Mouse (Mus musculus) stomach, embryonic 16.5 days (tissue): ENCODE results near the gene Apold1. TPM values are rescaled to one million over a fixed set of nuclear protein-coding genes. Genes with fewer than 3 reads are reported as not detected.
A peak's percentile ranks its signal among the peaks of the same experiment; 100 is the strongest.

Experiments used
- ATAC-seq: fragments of 200-750 bp; cut with Nextera tagmentation; 2 replicates; pipeline ENCODE4 v1.8.0; 2017; ENCODE audit warnings: moderate number of reproducible peaks, moderate TSS enrichment; ENCODE audit not compliant: insufficient read depth, low FRiP score
- H3K27ac ChIP-seq: fragments of 300-500 bp; sonication (generic); 2 replicates; pipeline ENCODE4 v1.5.1; 2014; ENCODE audit warnings: low read length
- H3K27me3 ChIP-seq: fragments of 300-500 bp; sonication (generic); 2 replicates; pipeline ENCODE4 v1.6.1; 2014; ENCODE audit warnings: low read length, control low read depth, mixed read lengths; ENCODE audit not compliant: control insufficient read depth, insufficient read depth
- H3K36me3 ChIP-seq: fragments of 300-500 bp; sonication (generic); 2 replicates; pipeline ENCODE4 v1.6.1; 2014; ENCODE audit warnings: low read length; ENCODE audit not compliant: control insufficient read depth, insufficient read depth
- H3K4me1 ChIP-seq: fragments of 300-500 bp; sonication (generic); 2 replicates; pipeline ENCODE4 v1.6.1; 2014; ENCODE audit warnings: low read length, control low read depth, mixed read lengths; ENCODE audit not compliant: control insufficient read depth, insufficient read depth
- H3K4me2 ChIP-seq: fragments of 300-500 bp; sonication (generic); 2 replicates; pipeline ENCODE4 v1.6.1; 2014; ENCODE audit warnings: low read depth, low read length, mixed read lengths
- H3K4me3 ChIP-seq: fragments of 300-500 bp; sonication (generic); replicated peaks from 2 replicates; pipeline ENCODE4 v1.5.1; 2014; ENCODE audit warnings: mild to moderate bottlenecking, low read length
- H3K9ac ChIP-seq: fragments of 300-500 bp; sonication (generic); 2 replicates; pipeline ENCODE4 v1.6.1; 2014; ENCODE audit warnings: low read length
- H3K9me3 ChIP-seq: fragments of 300-500 bp; sonication (generic); replicated peaks from 2 replicates; pipeline ENCODE4 v1.6.1; 2016; ENCODE audit warnings: low read length, control low read depth; ENCODE audit not compliant: control insufficient read depth
- WGBS: fragments of 180-500 bp; shearing (Covaris S2); extraction: QIAGEN DNeasy Blood & Tissue Kit; methylation state at CpG from one replicate; pipeline ENCODE4 v1.1.7; 2014; 5-methylcytosine and 5-hydroxymethylcytosine counted together
- polyA plus RNA-seq: library from polyadenylated mRNA; unstranded; fragments of >200 nt; fragmentation: Nextera tagmentation; extraction: Ambion mirVana; gene quantifications from 2 replicates; pipeline ENCODE4 v1.2.1, GENCODE M21; 2015

Gene Apold1
- polyA plus RNA-seq, 1 experiment from 2014 or later, result 2.9 TPM

DNA sequence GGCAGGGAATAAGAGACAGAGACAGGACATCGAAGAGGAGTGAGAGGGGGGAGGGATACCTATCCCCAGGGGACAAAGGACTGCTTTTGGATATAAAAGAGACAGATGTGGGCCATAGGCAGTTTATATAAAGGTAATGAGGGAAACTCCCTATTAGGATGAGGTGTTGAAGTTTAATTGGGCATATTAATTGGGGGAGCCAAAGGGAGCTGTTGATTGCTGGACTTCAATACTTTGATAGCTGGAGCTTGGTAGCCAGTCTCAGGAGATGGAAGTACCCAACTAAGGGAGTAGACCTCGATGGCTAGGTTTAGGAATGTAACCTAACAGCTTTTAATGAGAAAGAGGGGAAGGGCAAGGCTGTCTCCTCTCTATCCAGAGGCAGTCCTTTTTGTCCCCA lies 17.6 kb upstream of the Apold1 start:
- no peaks in the 10 kb centered on the region for H3K9me3 ChIP-seq
- H3K27me3 ChIP-seq, result no peaks in the 10 kb centered on the region
- WGBS, result 79% methylated on average over 2 of the region's 2 CpGs
- no peak overlapping the region for H3K27ac ChIP-seq
- no peak overlapping the region for H3K4me2 ChIP-seq
- ATAC-seq, result no peak
- H3K9ac ChIP-seq, result no peak overlapping the region
- H3K36me3 ChIP-seq, result no peaks in the 10 kb centered on the region
- no peaks in the 10 kb centered on the region for H3K4me1 ChIP-seq
- H3K4me3 ChIP-seq, result no peak overlapping the region

DNA sequence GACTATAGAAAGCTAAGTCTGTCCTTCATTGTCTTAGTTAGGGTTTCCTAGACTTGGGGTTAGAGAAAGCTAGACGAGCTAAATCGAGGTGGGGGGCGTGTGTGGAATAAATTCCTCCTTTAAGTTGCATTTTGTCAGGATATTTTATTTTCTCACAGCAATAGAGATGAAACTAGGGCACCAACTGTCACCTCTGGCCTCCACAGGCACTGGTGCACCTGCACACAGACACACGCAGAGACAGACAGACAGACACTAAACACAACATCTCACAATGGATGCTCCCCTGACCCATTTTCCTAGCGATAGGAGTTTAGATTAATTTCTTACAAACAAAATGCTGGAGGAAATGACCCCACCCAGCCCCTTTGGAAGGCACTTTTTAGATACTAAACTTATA lies 14.8 kb upstream of the Apold1 start:
- Histone ChIP-seq H3K27me3 (no peaks in the 10 kb centered on the region), H3K9ac (no peak overlapping the region), H3K4me1 (no peaks in the 10 kb centered on the region), H3K9me3 (no peaks in the 10 kb centered on the region), H3K4me3 (no peak overlapping the region), H3K4me2 (no peak overlapping the region), H3K27ac (no peak overlapping the region), H3K36me3 (no peaks in the 10 kb centered on the region)
- ATAC-seq, result no peak
- 77% methylated on average over 5 of the region's 5 CpGs for WGBS

DNA sequence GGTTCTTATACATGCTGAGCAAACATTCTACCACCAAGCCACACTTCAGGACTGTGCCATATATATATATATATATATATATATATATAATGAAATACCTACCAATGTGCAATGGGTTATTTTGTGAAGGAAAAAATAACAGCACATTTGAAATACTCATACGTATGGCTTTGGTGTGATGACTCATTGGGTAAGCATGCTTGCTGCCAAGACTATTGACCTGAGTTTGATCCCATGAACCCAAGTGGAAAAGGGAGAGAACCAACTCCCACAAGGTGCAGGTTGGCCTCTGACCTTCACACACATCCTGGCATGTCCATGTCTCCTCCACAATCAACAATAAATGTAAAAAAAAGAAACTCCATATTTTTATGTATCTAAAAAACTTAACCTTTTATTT lies 13.2 kb upstream of the Apold1 start:
- Histone ChIP-seq H3K9ac (no peak overlapping the region), H3K4me3 (no peak overlapping the region), H3K36me3 (no peaks in the 10 kb centered on the region), H3K27ac (no peak overlapping the region), H3K4me2 (no peak overlapping the region), H3K9me3 (no peaks in the 10 kb centered on the region), H3K4me1 (no peaks in the 10 kb centered on the region), H3K27me3 (no peaks in the 10 kb centered on the region)
- ATAC-seq, result no peak
- WGBS, result 45% methylated on average over 1 of the region's 1 CpGs

DNA sequence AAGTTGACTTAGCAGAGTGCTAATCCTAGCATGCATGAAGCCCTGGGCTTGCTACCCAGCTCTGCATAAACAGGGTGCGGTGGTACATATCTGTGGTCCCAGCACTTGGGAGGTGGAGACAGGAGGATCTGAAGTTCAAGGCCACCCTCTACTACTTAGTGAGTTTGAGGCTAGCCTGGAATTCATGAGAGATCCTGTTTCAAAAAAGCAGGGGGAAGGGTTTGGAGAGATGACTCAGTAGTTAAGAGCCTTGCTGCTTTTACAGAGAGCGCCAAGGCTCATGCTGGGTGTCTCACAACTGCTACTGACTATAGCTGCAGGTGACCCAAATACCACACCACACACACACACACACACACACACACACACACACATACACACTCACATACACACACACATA lies 12.0 kb upstream of the Apold1 start:
- ATAC-seq, result no peak
- Histone ChIP-seq H3K36me3 (no peaks in the 10 kb centered on the region), H3K9me3 (no peaks in the 10 kb centered on the region), H3K27ac (no peak overlapping the region), H3K4me3 (no peak overlapping the region), H3K4me1 (no peaks in the 10 kb centered on the region), H3K4me2 (no peak overlapping the region), H3K9ac (no peak overlapping the region), H3K27me3 (no peaks in the 10 kb centered on the region)
- WGBS, result 78% methylated on average over 2 of the region's 2 CpGs

DNA sequence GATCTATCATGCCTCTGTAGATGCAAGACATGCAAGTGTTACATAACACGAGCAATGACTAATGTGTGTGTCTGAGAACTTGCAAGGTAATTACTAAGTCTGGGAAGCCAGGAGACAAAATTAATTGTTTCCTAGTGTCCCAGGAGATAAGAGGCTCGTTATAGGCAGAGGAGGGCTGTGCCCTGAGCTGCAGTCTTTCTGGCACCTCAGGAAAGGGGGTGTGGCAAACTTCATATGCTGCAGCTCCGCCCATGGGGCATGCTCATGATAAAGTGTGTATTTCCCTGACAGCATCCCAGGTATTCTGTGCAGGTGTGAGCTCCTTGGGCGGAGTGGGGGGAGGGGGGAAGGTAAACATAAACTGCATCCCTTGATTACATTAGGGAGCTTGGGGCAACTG lies 9.4 kb upstream of the Apold1 start:
- ATAC-seq, result peak; percentile 77; the same call in 1 of the 2 replicates
- Histone ChIP-seq H3K4me2 (no peak overlapping the region), H3K9me3 (no peaks in the 10 kb centered on the region), H3K9ac (no peak overlapping the region), H3K27me3 (no peaks in the 10 kb centered on the region), H3K36me3 (no peaks in the 10 kb centered on the region), H3K27ac (no peak overlapping the region), H3K4me3 (no peak overlapping the region), H3K4me1 (no peaks in the 10 kb centered on the region)
- 27% methylated on average over 4 of the region's 4 CpGs for WGBS

DNA sequence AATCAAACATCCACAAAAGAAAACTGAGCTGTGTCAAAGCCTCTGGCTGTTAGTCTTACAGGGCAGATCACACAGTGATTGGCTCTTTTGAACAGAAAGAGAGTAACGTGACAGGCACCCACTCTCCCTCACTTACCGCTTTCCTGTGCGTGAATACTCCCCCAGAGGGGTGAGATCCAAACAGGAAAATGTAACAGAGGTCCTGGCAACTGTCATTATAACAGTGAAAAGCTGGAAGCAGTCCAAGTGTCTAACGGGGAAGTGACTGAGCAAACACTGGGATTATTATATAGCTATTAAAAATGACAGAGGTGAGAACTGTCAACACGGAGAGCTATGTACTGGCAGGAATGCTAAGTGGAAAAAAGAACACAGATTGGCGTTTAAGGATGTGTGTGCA lies 4.9 kb upstream of the Apold1 start:
- H3K9me3 ChIP-seq, result no peaks in the 10 kb centered on the region
- 21% methylated on average over 6 of the region's 6 CpGs for WGBS
- ATAC-seq, result no peak

DNA sequence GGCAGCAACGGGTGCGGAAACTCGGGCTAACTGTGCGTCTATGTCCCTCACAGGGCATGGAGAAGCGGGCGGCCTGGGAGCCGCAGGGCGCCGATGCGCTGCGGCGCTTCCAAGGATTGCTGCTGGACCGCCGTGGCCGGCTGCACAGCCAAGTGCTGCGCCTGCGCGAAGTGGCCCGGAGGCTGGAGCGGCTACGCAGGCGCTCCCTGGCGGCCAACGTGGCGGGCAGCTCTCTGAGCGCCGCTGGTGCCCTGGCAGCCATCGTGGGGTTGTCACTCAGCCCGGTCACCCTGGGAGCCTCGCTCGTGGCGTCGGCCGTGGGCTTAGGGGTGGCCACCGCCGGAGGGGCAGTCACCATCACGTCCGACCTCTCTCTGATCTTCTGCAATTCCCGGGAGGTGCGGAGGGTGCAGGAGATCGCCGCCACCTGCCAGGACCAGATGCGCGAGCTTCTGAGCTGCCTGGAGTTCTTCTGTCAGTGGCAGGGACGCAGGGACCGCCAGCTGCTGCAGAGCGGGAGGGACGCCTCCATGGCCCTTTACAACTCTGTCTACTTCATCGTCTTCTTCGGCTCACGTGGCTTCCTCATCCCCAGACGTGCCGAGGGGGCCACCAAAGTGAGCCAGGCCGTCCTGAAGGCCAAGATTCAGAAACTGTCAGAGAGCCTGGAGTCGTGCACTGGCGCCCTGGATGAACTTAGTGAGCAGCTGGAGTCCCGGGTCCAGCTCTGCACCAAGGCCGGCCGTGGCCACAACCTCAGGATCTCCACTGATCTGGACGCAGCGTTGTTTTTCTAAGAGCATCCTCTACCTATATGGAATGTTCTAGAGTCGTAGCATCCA lies 2.2 kb downstream of the Apold1 start:
- H3K27me3 ChIP-seq, result no peaks in the 10 kb centered on the region
- no peak overlapping the region for H3K27ac ChIP-seq
- peak; percentile 88 for ATAC-seq
- 3% methylated on average over 62 of the region's 62 CpGs for WGBS
- peak overlapping the region; percentile 60 for H3K4me3 ChIP-seq
- no peaks in the 10 kb centered on the region for H3K4me1 ChIP-seq
- H3K36me3 ChIP-seq, result no peaks in the 10 kb centered on the region
- H3K4me2 ChIP-seq, result peak overlapping the region; percentile 92
- H3K9ac ChIP-seq, result peak overlapping the region; percentile 75
- H3K9me3 ChIP-seq, result no peaks in the 10 kb centered on the region

More for the DNA sequence above, 4.9 kb upstream of the Apold1 start:
- Histone ChIP-seq H3K4me3 (no peak overlapping the region), H3K27me3 (no peaks in the 10 kb centered on the region), H3K9ac (no peak overlapping the region), H3K36me3 (no peaks in the 10 kb centered on the region), H3K27ac (no peak overlapping the region), H3K4me1 (no peaks in the 10 kb centered on the region), H3K4me2 (no peak overlapping the region)

DNA sequence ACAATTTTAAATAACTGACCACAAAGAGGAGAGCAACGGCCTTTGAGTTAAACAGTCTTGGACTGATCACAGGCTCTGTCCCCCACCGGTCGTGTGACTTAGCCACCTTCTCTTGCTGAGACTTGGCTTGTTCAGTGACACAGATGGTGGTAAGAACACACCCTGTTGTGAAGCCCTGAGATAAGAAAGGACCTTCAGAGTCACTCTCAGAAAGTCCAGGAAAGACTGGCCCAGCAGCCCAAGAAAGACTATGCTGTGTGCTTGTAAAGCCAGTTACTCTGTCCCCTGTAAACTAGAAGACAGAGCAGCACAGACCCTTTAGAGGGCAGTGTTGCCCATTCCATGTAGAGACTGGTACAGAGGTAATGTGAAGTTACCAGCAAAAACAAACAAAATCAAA lies 3.2 kb downstream of the Apold1 start:
- ATAC-seq, result peak; percentile 28; the same call in 1 of the 2 replicates
- Histone ChIP-seq H3K36me3 (no peaks in the 10 kb centered on the region), H3K4me2 (peak overlapping the region; percentile 92; the same call in 1 of the 2 replicates), H3K4me3 (no peak overlapping the region), H3K9me3 (no peaks in the 10 kb centered on the region), H3K4me1 (no peaks in the 10 kb centered on the region), H3K9ac (no peak overlapping the region), H3K27me3 (no peaks in the 10 kb centered on the region), H3K27ac (no peak overlapping the region)
- WGBS, result 50% methylated on average over 3 of the region's 3 CpGs

DNA sequence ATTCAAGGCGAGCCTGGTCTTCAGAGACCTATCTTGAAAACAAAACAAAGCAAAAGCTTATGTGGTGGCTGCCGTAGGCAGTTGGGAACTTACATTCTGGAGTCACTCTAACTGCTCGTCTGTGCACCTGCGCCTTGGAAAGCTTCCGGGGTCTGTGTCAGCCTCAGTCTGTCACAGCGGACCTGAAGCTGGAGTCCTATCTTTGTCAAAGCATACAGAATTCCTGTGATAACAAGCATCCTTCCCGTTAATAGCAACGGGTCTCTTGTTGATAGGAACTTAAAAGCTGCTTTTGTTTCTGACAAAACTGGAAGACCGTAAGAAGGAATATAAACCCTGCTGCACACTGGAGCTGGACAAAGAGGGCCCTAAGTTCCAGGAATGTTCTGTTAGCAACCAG lies 6.9 kb downstream of the Apold1 start:
- no peak for ATAC-seq
- WGBS, result 63% methylated on average over 9 of the region's 9 CpGs
- no peak overlapping the region for H3K4me2 ChIP-seq

More for the DNA sequence above, 6.9 kb downstream of the Apold1 start:
- no peaks in the 10 kb centered on the region for H3K9me3 ChIP-seq
- no peaks in the 10 kb centered on the region for H3K36me3 ChIP-seq
- H3K4me1 ChIP-seq, result no peaks in the 10 kb centered on the region
- no peak overlapping the region for H3K27ac ChIP-seq
- H3K9ac ChIP-seq, result no peak overlapping the region
- no peak overlapping the region for H3K4me3 ChIP-seq
- no peaks in the 10 kb centered on the region for H3K27me3 ChIP-seq
